Mouse (Mus musculus): Measurements from ENCODE around the gene Psmc5. TPM values are rescaled to one million over a fixed set of nuclear protein-coding genes. Genes with fewer than 3 reads are reported as not detected.

The Psmc5 gene
- polyA plus RNA-seq, 3 experiments from 2014 or later = 145 to 157 (median 154) TPM

GRCm38 (mm10) chr11:106308162-106308561, 52.2 kb downstream of the Psmc5 start:
- no peak for ATAC-seq

- no peak for ATAC-seq
These were observed 54.2 kb downstream of the Psmc5 start for GRCm38 (mm10) chr11:106310123-106310522.

Other genes starting within 250 kb of the Psmc5 start
- gene Kcnh6, start 248.0 kb upstream of the Psmc5 start, polyA plus RNA-seq (2017; shearing (Covaris generic)) = under 1 TPM in 1 of 3 experiments, not detected in 2; 0.16 TPM
- 10 to 100 TPM; 18.5 to 25.5 (median 22.3) TPM for gene Dcaf7, start 219.3 kb upstream of the Psmc5 start, polyA plus RNA-seq (2017; shearing (Covaris generic))
- 10 to 100 TPM in 2 of 3 experiments, 1 to 10 TPM in 1; 7.7 to 14.5 (median 13.3) TPM for gene Taco1, start 190.1 kb upstream of the Psmc5 start, polyA plus RNA-seq (2017; shearing (Covaris generic))
- 10 to 100 TPM; 11.5 to 33.4 (median 33.3) TPM for gene Map3k3, start 171.5 kb upstream of the Psmc5 start, polyA plus RNA-seq (2017; shearing (Covaris generic))
- not detected for gene Gm10840, start 95.3 kb upstream of the Psmc5 start, polyA plus RNA-seq (2017; shearing (Covaris generic))
- 100 to 1,000 TPM; 535 to 666 (median 652) TPM for gene Limd2, start 95.3 kb upstream of the Psmc5 start, polyA plus RNA-seq (2017; shearing (Covaris generic))
- gene Strada, start 54.0 kb upstream of the Psmc5 start, polyA plus RNA-seq (2017; shearing (Covaris generic)) = 10 to 100 TPM; 28.1 to 45.4 (median 37.4) TPM
- gene Ccdc47, start 39.8 kb upstream of the Psmc5 start, polyA plus RNA-seq (2017; shearing (Covaris generic)) = 10 to 100 TPM; 77.0 to 93.9 (median 77.0) TPM
- 10 to 100 TPM; 55.6 to 92.5 (median 83.3) TPM for gene Ddx42, start 39.2 kb upstream of the Psmc5 start, polyA plus RNA-seq (2017; shearing (Covaris generic))
- 10 to 100 TPM; 31.7 to 66.8 (median 55.9) TPM for gene Ftsj3, start 75 bp upstream of the Psmc5 start, polyA plus RNA-seq (2017; shearing (Covaris generic))
- 10 to 100 TPM; 16.2 to 24.9 (median 23.1) TPM for gene Smarcd2, start 16.8 kb downstream of the Psmc5 start, polyA plus RNA-seq (2017; shearing (Covaris generic))
- under 1 TPM in 2 of 3 experiments, not detected in 1; 0.09 to 0.14 TPM for gene Tcam1, start 20.5 kb downstream of the Psmc5 start, polyA plus RNA-seq (2017; shearing (Covaris generic))
- not detected for gene Gh, start 45.7 kb downstream of the Psmc5 start, polyA plus RNA-seq (2017; shearing (Covaris generic))
- gene Cd79b, start 58.6 kb downstream of the Psmc5 start, polyA plus RNA-seq (2017; shearing (Covaris generic)) = 10 to 100 TPM; 29.4 to 76.0 (median 49.1) TPM
- under 1 TPM in 1 of 3 experiments, not detected in 2; 0.08 TPM for gene Scn4a, start 97.1 kb downstream of the Psmc5 start, polyA plus RNA-seq (2017; shearing (Covaris generic))
- gene Prr29, start 109.3 kb downstream of the Psmc5 start, polyA plus RNA-seq (2017; shearing (Covaris generic)) = 1 to 10 TPM in 2 of 3 experiments, under 1 TPM in 1; 0.87 to 2.5 (median 2.3) TPM
- 100 to 1,000 TPM in 2 of 3 experiments, 10 to 100 TPM in 1; 91.8 to 131 (median 125) TPM for gene Icam2, start 131.9 kb downstream of the Psmc5 start, polyA plus RNA-seq (2017; shearing (Covaris generic))
- 1 to 10 TPM; 1.4 to 1.8 (median 1.6) TPM for gene Ern1, start 231.7 kb downstream of the Psmc5 start, polyA plus RNA-seq (2017; shearing (Covaris generic))

Data from inflammation-experienced regulatory T-cells, adult 6 months (primary cell).